Mouse (Mus musculus) embryo, embryonic 10 days (tissue): Measurements from ENCODE around the gene Hs3st1.
A peak's percentile ranks its signal among the peaks of the same experiment; 100 is the strongest.

Experiments used
- DNase-seq: peaks from one replicate; pipeline ENCODE4 v3.0.0-alpha.2; 2015; ENCODE audit warnings: low spot score

The Hs3st1 gene

DNA sequence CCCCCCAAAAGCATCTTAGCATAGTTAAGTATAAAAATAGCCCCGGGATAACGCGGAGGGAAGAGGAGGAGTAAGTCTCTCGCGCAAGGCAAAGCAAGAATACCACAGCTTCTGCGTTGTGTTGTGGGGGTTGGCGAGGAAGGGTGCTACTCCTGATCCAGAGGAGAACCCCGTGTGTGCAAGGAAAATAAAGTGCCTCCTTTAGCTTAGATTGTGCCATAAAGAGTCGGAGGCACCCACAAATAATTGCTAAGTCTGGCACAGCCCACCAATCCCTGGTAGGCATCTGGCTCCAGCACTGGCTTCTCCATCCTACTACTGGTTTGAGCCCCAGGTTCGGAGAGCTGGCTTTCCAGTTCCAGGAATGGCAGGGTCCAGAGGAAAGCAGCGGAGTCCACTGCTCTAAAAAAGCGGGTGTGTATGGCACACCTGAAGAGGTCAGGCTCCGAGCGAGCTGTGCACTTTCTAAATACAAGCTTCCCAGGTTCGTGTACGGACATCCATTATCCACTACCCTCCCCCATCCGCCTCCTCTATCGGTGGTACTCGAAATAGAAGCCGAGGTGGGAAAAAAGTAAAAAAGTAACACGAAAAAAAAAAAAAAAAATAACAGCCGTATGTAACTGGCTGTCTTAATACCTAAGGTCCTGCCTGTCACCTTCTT, 111.9 kb downstream of the Hs3st1 start:
- DNase-seq, result no peak

DNA sequence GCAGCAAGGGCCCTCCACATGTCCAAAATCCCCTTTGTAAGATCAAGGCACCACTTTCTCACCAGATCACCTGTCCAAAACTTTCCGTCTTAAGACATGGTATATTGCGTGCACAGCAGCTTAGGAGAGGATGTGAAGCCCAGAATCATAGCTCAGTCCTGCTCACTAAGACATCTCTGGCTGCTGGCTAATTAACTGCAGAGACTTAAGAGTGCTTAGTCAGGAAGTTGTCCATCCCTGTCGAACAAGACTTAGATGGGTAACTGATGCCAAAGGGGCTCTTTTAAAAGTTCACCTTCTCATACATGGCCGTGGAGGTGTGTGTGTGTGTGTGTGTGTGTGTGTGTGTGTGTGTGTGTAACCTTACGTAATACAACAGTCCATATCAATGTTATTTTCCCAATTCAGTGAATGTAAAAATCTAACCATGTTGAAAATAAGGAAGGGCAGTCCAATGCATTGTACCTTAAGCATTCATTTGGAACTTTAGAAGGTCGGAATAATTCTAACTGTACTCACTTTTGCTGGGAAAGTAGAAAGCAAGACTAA, 113.0 kb downstream of the Hs3st1 start:
- no peak for DNase-seq

DNA sequence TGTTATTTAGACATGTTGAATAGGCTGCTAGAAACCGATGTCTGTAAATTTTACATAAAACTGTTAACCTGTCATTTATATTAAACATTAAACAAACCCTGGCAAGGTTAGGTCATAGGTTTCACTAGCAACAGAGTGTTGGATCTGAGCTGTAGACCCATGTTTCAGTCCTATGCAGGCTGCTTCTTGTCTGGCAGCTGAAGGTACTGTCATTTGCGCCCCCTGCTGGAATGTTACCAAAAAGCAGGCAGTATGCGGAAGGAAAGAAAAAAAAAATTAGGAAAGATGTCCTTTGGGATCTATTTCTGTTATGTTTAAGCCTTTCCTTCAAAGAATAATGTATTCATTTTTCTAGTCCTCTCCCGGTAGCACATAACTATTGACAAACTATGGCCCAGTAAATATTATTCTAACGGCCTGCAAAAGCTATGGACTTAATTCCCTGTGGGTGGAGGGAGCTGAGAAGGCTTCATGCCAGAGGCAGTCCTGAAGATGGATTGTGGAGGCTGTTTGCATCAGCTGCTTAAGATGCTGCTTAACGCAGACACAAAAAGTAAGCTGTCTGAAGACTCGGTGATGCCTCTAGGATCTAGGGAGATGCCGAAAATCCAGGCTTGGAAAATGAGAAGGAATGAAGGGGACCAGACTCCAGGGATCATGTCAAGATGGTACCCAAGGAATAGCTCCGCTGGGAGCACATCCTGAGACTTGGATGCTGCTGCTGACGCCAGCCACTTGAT, 115.7 kb downstream of the Hs3st1 start:
- DNase-seq, result peak; percentile 83

DNA sequence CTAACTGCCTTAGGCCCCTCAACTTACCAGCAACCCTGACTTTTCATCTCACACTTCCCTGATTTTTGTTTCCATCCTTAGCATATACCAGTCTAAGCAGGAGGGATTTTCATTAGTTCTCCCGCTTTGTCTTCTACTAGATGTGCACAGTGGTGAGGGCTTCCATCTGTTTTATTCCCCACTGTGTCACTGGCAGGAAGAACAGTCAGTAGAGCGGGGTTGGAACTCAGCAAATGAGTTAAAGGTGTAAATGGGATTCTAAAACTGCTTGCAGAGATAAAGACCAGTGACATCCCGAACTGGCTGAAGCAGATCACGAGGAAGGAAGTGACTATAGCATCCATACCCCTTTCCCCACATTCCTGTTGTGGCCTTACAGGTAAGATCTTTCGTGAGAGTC, 116.3 kb downstream of the Hs3st1 start:
- DNase-seq, result no peak

GRCm38 (mm10) chr5:39637874-39638273, 117.4 kb downstream of the Hs3st1 start:
- DNase-seq, result no peak

DNA sequence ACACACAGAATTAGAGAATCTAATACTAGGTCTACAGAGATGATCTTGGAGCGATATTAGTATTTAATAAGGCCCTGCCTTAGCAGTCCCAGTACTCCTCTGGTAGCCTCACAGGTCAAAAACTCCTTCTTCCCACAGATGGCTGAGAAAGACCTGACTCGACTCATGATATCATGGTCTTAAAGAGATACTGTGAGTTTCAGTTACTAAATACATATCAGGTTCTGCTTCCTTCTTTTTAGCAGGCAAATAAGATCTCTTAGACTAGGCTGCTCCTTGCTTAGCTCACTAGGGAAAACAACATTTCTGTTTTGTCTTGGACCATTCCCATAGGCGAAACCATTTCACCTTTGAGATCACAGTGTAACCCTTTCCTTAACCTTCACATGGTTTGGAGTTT, 119.2 kb downstream of the Hs3st1 start:
- no peak for DNase-seq

GRCm38 (mm10) chr5:39634300-39635047, 120.8 kb downstream of the Hs3st1 start:
- no peak for DNase-seq

- DNase-seq, result no peak
These were observed 122.1 kb downstream of the Hs3st1 start for GRCm38 (mm10) chr5:39633206-39633605.

DNA sequence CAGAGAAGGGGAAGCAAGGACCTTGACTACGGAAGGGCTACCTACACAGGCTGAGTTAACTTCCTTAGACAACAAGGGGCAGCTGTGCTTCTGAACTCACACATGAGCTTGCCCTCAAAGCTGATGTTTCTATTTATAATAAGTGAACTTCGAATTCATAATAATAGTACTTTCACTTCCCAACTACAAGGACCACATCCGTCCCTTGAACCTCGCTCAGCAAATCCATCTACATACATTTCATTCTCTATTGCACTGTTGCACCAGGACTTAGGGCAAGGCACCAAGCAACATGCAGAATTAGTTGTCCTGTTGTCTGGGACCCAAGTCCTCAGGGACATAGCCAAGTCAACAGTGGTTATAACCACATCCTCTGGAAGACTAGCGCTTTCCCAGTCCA, 124.4 kb downstream of the Hs3st1 start:
- no peak for DNase-seq

DNA sequence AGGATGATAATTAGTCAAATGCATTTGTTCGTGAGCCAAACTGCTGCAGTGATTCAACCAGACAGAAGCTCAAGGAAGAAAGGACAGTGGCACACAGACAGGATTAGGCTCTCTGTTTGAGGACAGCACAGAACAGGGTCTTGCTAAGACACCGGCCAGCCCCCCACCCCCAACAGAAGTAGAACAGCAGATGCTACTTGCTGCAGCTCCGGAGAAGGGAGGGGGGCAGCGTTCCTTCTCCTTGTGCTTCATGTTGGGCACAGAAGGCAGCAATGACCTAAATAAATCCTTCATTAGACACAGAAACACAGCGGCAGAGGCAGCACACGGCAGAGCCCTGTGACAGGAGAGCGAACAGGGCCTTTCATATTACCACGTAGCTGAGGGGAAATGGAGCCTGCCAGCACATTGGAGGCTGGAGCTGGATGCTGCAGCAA, 130.2 kb downstream of the Hs3st1 start:
- DNase-seq, result no peak

DNA sequence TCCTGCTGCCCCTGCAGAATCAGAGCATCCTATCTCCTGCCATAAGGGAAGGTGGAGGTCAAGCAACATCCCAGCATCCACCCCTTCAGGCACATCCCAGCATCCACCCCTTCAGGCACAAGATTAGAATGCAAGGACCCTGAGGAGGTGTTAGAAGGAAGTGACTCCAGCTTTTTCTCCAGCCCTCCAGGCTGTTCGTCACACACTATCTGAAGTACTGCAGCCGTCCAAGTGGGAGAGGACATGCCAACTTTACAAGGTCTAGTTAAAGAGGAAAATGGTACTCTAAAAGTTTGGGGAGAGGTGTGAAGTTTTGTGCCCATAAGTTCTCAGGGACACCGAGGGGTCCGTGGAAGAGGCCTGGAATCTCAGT, 131.1 kb downstream of the Hs3st1 start:
- DNase-seq, result no peak

DNA sequence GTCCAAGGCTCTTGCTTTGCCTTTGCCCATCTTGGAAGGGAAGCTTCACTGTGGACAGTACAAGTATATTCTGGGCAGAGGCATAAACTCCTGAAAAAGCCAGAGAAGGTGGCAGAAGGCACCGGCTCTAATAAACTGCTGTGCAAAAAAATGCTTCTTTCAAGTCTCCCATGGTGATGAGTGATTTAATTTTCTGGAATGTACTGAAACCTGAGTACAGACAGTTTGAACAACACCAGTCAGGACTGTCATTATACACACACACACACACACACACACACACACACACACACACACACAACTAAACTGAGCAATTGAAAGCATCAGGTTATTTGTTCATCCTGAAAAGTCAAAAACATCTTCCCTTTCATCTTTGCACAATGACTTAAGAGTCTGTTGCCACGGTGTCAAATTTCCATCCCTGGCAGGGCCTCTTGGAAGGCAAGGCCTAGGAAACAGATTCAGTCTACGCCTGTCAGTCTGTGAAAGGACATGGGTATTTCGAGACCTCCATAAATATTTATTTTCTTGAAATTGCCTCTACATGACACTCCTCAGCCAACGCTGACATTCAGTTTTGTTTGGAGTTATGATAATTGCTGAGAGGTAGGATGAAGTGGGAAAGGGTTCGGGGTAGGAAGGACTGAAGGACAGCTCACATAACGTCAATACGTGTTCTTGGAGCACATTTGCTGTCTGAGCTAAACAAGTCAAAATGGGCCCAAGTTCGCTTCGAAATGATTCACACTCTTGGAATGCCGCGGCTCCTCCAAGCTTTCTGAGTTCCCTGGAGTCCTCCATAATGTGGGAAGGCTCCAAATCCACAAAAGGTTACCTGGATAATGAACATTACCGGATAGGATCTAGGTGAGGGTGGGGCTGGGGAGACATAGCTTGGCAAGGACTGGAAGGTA, 131.7 kb downstream of the Hs3st1 start:
- DNase-seq, result peak; percentile 59

DNA sequence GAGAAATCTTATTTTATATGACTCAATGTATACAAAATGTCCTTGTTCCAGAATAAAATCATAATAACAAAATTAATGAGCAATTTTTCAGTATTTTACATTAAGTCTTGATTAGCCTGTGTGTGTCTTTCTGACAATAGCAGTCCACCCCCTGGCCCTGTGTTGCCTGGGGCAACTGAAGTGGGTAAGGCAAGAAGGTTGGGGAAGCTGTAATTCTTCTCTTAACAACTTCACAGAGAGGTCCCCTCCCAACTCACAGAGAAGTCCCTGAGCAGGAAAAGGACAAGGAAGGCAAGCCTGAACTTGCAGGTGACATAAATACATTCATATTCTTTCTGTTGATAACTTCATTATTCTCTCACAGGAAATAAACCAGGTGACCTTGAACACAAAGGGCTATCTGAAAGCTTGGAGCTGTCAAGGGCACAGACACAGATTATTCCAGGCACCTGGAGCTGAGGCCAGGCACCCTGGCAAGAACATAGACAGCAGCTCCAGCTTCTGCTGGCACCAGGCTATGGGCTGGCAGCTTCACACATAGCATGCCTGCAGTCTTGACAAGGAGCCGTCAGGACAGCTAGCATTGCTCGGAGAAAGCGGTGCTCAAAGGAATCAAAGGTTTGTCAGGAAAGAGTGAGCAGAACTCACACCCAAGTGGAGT, 134.9 kb downstream of the Hs3st1 start:
- DNase-seq, result no peak

GRCm38 (mm10) chr5:39617354-39617977, 137.8 kb downstream of the Hs3st1 start:
- DNase-seq, result no peak

GRCm38 (mm10) chr5:39615202-39615601, 140.1 kb downstream of the Hs3st1 start:
- no peak for DNase-seq

DNA sequence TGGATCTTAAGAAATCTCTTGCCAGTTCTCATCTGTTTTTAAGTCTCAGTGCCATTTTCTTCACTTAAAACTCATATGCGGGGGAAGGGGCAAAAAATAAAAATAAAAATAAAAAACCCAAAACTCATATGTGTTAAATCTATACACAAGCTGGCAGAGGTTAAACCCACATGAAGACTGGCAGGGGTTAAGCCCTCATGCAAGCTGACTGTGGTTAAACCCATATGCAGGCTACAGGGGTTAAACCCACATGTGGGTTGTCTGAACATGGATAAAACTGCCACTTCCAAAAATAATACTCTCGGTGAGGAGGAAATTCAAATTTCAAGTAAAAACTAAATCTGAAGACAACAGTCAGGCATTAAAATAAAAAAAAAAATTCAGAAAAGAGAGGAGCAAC, 141.7 kb downstream of the Hs3st1 start:
- no peak for DNase-seq

DNA sequence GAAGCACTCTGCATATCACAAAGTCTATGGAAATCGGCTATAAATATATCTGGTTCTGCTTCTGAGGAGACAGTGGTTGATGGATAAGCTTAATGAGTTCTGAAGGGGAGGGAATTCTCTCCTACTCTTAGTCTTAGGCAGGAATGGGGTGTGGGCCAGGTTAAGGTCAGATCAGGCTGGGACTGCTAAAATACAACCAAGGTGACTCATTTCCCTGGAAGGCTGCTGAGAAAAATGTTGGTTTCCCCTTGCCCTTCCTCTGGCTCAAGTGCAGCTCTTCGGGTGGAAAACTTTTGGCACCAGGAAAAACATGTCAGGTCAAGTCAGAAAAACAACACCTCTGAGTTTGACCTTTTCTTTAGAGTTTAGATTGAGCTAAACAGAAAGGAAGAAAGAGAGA, 143.0 kb downstream of the Hs3st1 start:
- DNase-seq, result no peak

- no peak for DNase-seq
These were observed 147.0 kb downstream of the Hs3st1 start for GRCm38 (mm10) chr5:39608260-39608659.

GRCm38 (mm10) chr5:39594737-39595136, 160.5 kb downstream of the Hs3st1 start:
- DNase-seq, result no peak
